Mouse (Mus musculus): ENCODE data around the gene Pla1a. TPM values are rescaled to one million over a fixed set of nuclear protein-coding genes. Genes with fewer than 3 reads are reported as not detected.

The Pla1a gene
- polyA plus RNA-seq, 1 experiment from 2014 or later = 0.32 TPM

GRCm38 (mm10) chr16:38472507-38472873 lies 39.5 kb upstream of the Pla1a start:
- Histone ChIP-seq H3K27me3 (ENCODE audit: control insufficient read depth, insufficient read depth, low read length) (no peaks in the 10 kb centered on the region), H3K36me3 (replicated peaks; ENCODE audit: control insufficient read depth, insufficient read depth) (no peaks in the 10 kb centered on the region), H3K9me3 (ENCODE audit: control insufficient read depth, low read length) (no peaks in the 10 kb centered on the region), H3K27ac (no peak overlapping the region), H3K9ac (no peak overlapping the region), H3K4me3 (replicated peaks; ENCODE audit: low read length) (no peak overlapping the region), H3K4me2 (replicated peaks) (no peak overlapping the region), H3K4me1 (replicated peaks; ENCODE audit: control insufficient read depth, insufficient read depth, low read length) (0 out of 2 replicates have a peak, but pooled peaks cover 10% of the 10 kb centered on the region)
- DNase-seq (ENCODE audit: low spot score) (no peak), ATAC-seq (ENCODE audit: low FRiP score) (no peak)
- 96% methylated on average over 5 of the region's 5 CpGs for WGBS

DNA sequence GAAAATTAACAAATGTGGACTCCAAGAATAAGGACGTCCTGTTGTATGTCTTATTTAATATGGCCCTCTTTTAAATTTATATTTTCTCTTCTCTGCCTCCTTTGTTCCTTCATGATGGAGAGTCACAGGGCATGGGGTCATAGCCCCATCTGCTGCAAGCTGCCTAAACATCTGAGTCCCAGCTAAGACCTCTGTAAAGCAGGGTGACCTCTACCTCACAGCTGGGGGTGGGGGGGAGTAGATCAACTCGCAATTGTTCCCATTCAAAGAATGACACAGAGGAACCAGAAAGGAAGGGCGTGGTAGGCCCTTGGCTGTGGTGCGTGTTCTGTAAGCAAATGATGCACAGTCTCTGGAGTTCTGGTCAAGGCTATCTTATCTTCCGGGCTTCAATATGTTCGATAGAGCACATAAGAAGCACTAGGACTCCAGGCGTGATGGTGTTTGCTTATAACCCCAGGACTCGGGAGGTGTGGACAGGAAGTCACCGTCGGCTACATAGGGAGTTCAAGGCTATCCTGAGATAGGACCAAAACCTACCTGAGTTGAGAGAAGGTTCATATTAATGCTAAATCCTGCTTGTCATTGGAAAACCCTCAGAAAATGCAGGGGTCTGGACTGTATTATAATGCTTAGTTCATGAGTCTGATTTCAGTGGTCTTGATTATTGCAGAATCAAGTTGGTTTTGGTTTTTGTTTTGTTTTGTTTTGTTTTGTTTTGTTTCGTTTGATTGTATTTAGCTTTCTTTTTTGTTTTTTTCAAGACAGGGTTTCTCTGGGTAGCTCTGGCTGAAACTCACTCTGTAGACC lies 39.0 kb upstream of the Pla1a start:
- DNase-seq (ENCODE audit: low spot score) = no peak
- WGBS = 69% methylated on average over 11 of the region's 11 CpGs
- ATAC-seq (ENCODE audit: low FRiP score) = no peak
- Histone ChIP-seq H3K9me3 (ENCODE audit: control insufficient read depth, low read length) (no peaks in the 10 kb centered on the region), H3K9ac (no peak overlapping the region), H3K27me3 (ENCODE audit: control insufficient read depth, insufficient read depth, low read length) (no peaks in the 10 kb centered on the region), H3K4me1 (replicated peaks; ENCODE audit: control insufficient read depth, insufficient read depth, low read length) (0 out of 2 replicates have a peak, but pooled peaks cover 8% of the 10 kb centered on the region), H3K4me3 (replicated peaks; ENCODE audit: low read length) (no peak overlapping the region), H3K36me3 (replicated peaks; ENCODE audit: control insufficient read depth, insufficient read depth) (no peaks in the 10 kb centered on the region), H3K27ac (no peak overlapping the region), H3K4me2 (replicated peaks) (no peak overlapping the region)

DNA sequence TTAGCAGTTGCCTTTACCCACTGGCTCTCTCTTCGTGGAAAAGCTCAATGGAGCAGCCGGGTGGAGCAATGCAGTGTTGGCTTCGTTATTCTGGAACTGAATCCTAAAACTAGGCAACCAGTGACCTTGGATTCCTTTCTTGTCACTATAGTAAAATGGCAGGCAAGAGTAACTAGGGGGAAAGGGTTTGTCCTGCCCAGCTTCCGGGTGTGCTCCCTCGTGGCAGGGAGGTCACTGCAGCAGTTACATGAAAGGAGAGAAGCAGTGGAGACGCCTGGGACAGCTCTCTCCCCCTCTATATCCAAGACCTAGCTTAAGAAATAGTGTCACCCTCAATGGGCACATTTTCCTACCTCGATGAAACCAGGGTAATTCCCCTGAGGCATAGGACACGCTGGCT lies 36.5 kb upstream of the Pla1a start:
- Histone ChIP-seq H3K27me3 (ENCODE audit: control insufficient read depth, insufficient read depth, low read length) (no peaks in the 10 kb centered on the region), H3K9me3 (ENCODE audit: control insufficient read depth, low read length) (no peaks in the 10 kb centered on the region), H3K4me1 (replicated peaks; ENCODE audit: control insufficient read depth, insufficient read depth, low read length) (no peaks in the 10 kb centered on the region), H3K4me3 (replicated peaks; ENCODE audit: low read length) (no peak overlapping the region), H3K27ac (no peak overlapping the region), H3K4me2 (replicated peaks) (no peak overlapping the region), H3K9ac (no peak overlapping the region), H3K36me3 (replicated peaks; ENCODE audit: control insufficient read depth, insufficient read depth) (no peaks in the 10 kb centered on the region)
- DNase-seq (ENCODE audit: low spot score) (no peak), ATAC-seq (ENCODE audit: low FRiP score) (no peak)
- WGBS = 78% methylated on average over 8 of the region's 8 CpGs

DNA sequence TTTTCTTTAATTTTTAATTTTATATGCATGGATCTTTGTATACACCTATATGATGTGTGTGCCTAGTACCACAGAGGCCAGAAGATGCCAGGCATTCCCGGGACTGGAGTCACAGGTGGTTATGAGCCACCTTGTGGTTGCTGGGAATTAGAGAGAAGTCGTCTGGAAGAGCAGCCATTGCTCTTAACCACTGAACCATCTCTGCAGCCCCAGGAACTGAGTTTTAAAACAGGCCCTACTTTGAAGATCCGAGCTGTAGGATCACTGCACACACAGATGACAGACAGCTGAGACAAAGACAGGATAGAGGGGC lies 35.7 kb upstream of the Pla1a start:
- WGBS = 41% methylated on average over 3 of the region's 3 CpGs
- ATAC-seq (ENCODE audit: low FRiP score) (no peak), DNase-seq (ENCODE audit: low spot score) (no peak)
- Histone ChIP-seq H3K4me3 (replicated peaks; ENCODE audit: low read length) (no peak overlapping the region), H3K9ac (no peak overlapping the region), H3K9me3 (ENCODE audit: control insufficient read depth, low read length) (no peaks in the 10 kb centered on the region), H3K4me1 (replicated peaks; ENCODE audit: control insufficient read depth, insufficient read depth, low read length) (no peaks in the 10 kb centered on the region), H3K27me3 (ENCODE audit: control insufficient read depth, insufficient read depth, low read length) (no peaks in the 10 kb centered on the region), H3K36me3 (replicated peaks; ENCODE audit: control insufficient read depth, insufficient read depth) (no peaks in the 10 kb centered on the region), H3K4me2 (replicated peaks) (no peak overlapping the region), H3K27ac (no peak overlapping the region)

DNA sequence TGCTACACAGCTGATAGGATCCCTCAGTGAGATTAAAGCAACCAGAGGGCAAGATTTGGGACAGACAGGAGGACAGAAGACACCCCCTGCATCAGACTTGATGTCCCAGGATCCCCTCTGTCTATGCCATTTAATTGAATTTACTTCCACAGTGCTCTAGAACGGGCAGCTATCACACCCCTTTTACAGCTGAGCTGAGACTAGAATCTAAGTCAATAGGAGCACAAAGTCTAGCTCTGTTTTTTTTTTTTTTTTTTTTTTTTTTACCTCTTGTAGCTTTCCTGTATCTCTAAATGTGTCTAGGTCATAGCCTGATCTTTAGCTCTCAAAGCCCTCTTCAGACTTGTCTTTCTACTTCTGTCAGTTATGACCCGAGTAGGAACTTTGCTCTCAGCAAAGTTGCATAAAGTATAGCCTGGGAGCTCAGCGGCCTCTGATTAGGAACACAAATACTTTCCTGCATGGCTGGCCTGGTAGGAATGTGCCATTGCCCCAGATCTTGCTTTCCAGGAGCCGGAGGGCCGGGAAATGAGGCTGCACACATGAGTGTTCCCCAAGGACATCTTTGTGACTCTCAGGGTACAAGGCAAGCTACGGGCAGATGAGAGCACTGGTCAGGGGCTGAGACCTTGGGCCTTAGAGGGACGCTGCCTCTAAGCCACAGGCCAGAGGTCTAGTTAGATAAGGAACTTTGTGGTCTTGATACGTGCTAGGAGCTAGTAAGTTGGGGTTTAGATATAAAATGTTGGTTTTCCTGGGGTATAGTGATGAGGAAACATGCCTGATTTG lies 35.2 kb upstream of the Pla1a start:
- ATAC-seq (ENCODE audit: low FRiP score) (no peak), DNase-seq (ENCODE audit: low spot score) (no peak)
- WGBS = 80% methylated on average over 8 of the region's 8 CpGs
- H3K4me1 ChIP-seq (replicated peaks; ENCODE audit: control insufficient read depth, insufficient read depth, low read length) = no peaks in the 10 kb centered on the region
- no peak overlapping the region for H3K4me2 ChIP-seq (replicated peaks)
- no peaks in the 10 kb centered on the region for H3K9me3 ChIP-seq (ENCODE audit: control insufficient read depth, low read length)
- H3K36me3 ChIP-seq (replicated peaks; ENCODE audit: control insufficient read depth, insufficient read depth) = no peaks in the 10 kb centered on the region
- no peak overlapping the region for H3K4me3 ChIP-seq (replicated peaks; ENCODE audit: low read length)
- H3K27ac ChIP-seq = no peak overlapping the region
- H3K27me3 ChIP-seq (ENCODE audit: control insufficient read depth, insufficient read depth, low read length) = no peaks in the 10 kb centered on the region
- no peak overlapping the region for H3K9ac ChIP-seq

DNA sequence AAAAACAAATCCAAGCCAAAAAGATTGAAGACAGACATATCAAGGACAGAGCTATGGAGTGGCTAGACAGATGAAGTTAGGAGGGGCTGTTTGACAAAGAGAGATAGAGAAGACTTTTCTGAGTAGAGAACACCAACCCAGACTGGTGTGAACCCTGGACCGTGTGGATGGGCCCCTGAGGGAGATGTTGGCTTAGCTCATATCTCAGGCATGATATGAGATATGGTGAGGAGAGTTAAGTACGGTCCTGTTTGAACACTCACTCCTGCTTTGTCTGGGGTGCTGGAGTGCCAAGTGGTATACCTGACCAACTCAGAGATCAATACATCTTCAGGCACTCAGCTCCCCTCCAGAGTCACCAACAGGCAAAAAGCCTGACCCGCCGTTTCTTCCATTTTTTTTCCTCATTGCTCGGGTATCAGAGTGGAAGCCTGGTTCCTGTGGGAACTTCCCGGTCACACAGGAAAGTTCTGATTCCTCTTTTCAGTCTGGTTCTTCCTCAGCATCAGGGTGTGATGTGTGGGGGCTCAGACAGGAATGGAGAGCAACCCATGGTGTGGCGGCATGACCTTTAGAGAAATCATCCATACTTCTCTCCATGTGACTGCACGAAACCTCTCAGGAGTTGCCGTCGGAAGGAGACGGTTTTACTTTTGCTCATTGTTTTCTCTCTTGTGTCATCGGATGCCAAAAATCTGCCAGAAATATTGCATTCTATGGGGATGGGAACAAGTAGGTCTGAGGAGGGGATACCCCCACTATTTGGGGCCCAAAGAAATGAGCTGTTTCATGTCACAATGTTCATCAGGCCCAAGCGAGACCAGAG lies 34.4 kb upstream of the Pla1a start:
- Histone ChIP-seq H3K9ac (no peak overlapping the region), H3K36me3 (replicated peaks; ENCODE audit: control insufficient read depth, insufficient read depth) (no peaks in the 10 kb centered on the region), H3K4me2 (replicated peaks) (no peak overlapping the region), H3K9me3 (ENCODE audit: control insufficient read depth, low read length) (no peaks in the 10 kb centered on the region), H3K4me3 (replicated peaks; ENCODE audit: low read length) (no peak overlapping the region), H3K4me1 (replicated peaks; ENCODE audit: control insufficient read depth, insufficient read depth, low read length) (no peaks in the 10 kb centered on the region), H3K27ac (no peak overlapping the region), H3K27me3 (ENCODE audit: control insufficient read depth, insufficient read depth, low read length) (no peaks in the 10 kb centered on the region)
- 88% methylated on average over 13 of the region's 13 CpGs for WGBS
- ATAC-seq (ENCODE audit: low FRiP score) = no peak
- no peak for DNase-seq (ENCODE audit: low spot score)

GRCm38 (mm10) chr16:38466089-38466488 lies 33.1 kb upstream of the Pla1a start:
- no peaks in the 10 kb centered on the region for H3K36me3 ChIP-seq (replicated peaks; ENCODE audit: control insufficient read depth, insufficient read depth)
- H3K27me3 ChIP-seq (ENCODE audit: control insufficient read depth, insufficient read depth, low read length) = no peaks in the 10 kb centered on the region
- no peak overlapping the region for H3K9ac ChIP-seq
- H3K4me2 ChIP-seq (replicated peaks) = no peak overlapping the region
- H3K27ac ChIP-seq = no peak overlapping the region
- DNase-seq (ENCODE audit: low spot score) = no peak
- ATAC-seq (ENCODE audit: low FRiP score) = no peak
- no peak overlapping the region for H3K4me3 ChIP-seq (replicated peaks; ENCODE audit: low read length)
- 84% methylated on average over 4 of the region's 4 CpGs for WGBS
- H3K9me3 ChIP-seq (ENCODE audit: control insufficient read depth, low read length) = no peaks in the 10 kb centered on the region
- H3K4me1 ChIP-seq (replicated peaks; ENCODE audit: control insufficient read depth, insufficient read depth, low read length) = no peaks in the 10 kb centered on the region

DNA sequence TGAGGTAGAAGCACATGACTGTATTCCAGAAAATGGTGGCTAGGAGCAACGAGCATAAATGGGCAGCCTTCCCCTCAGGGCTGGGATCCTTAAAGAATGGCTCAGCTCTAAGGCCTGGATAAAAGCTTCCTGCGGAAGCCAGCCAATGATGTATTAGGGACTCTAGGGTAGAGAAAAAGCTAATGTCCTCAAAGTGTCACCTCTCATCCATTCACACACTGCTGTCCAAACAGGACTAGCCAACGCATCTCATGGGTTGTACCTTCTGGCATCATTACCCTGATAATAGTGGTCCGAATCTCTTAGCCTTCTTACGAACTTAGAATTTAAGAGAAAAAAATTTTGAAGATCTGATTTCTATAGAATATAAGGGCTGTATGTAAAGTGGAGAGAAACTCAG lies 30.4 kb upstream of the Pla1a start:
- ATAC-seq (ENCODE audit: low FRiP score) (no peak), DNase-seq (ENCODE audit: low spot score) (no peak)
- Histone ChIP-seq H3K27me3 (ENCODE audit: control insufficient read depth, insufficient read depth, low read length) (no peaks in the 10 kb centered on the region), H3K4me3 (replicated peaks; ENCODE audit: low read length) (no peak overlapping the region), H3K4me2 (replicated peaks) (no peak overlapping the region), H3K9me3 (ENCODE audit: control insufficient read depth, low read length) (no peaks in the 10 kb centered on the region), H3K9ac (no peak overlapping the region), H3K4me1 (replicated peaks; ENCODE audit: control insufficient read depth, insufficient read depth, low read length) (no peaks in the 10 kb centered on the region), H3K36me3 (replicated peaks; ENCODE audit: control insufficient read depth, insufficient read depth) (no peaks in the 10 kb centered on the region), H3K27ac (no peak overlapping the region)
- 97% methylated on average over 5 of the region's 5 CpGs for WGBS

GRCm38 (mm10) chr16:38462161-38462560 lies 29.2 kb upstream of the Pla1a start:
- DNase-seq (ENCODE audit: low spot score) = no peak
- ATAC-seq (ENCODE audit: low FRiP score) = no peak
- Histone ChIP-seq H3K36me3 (replicated peaks; ENCODE audit: control insufficient read depth, insufficient read depth) (no peaks in the 10 kb centered on the region), H3K4me3 (replicated peaks; ENCODE audit: low read length) (no peak overlapping the region), H3K9me3 (ENCODE audit: control insufficient read depth, low read length) (no peaks in the 10 kb centered on the region), H3K4me2 (replicated peaks) (no peak overlapping the region), H3K27me3 (ENCODE audit: control insufficient read depth, insufficient read depth, low read length) (no peaks in the 10 kb centered on the region), H3K27ac (no peak overlapping the region), H3K4me1 (replicated peaks; ENCODE audit: control insufficient read depth, insufficient read depth, low read length) (no peaks in the 10 kb centered on the region), H3K9ac (no peak overlapping the region)
- WGBS = 91% methylated on average over 7 of the region's 7 CpGs

Data from hindbrain, embryonic 14.5 days (tissue).